Mouse (Mus musculus) heart, postnatal 0 days (tissue): ENCODE data around the gene Hcn2. TPM values are rescaled to one million over a fixed set of nuclear protein-coding genes. Genes with fewer than 3 reads are reported as not detected.

Experiments used
- ATAC-seq: fragments of 200-750 bp; cut with Nextera tagmentation; 2 replicates; pipeline ENCODE4 v1.8.0; 2017; ENCODE audit warnings: low read depth, moderate number of reproducible peaks, moderate library complexity; ENCODE audit not compliant: insufficient read depth
- DNase-seq: peaks from one replicate; pipeline ENCODE4 v3.0.0-alpha.2; 2016; ENCODE audit warnings: low spot score
- H3K27ac ChIP-seq: fragments of 300-500 bp; sonication (generic); 2 replicates; pipeline ENCODE4 v1.5.1; 2014; ENCODE audit warnings: low read depth, mild to moderate bottlenecking
- H3K27me3 ChIP-seq: fragments of 300-500 bp; sonication (generic); 2 replicates; pipeline ENCODE4 v1.6.1; 2014; ENCODE audit warnings: low read length, mixed read lengths; ENCODE audit not compliant: control insufficient read depth, insufficient read depth
- H3K36me3 ChIP-seq: fragments of 300-500 bp; sonication (generic); replicated peaks from 2 replicates; pipeline ENCODE4 v1.6.1; 2014; ENCODE audit warnings: low read length, mixed read lengths; ENCODE audit not compliant: control insufficient read depth, insufficient read depth
- H3K4me1 ChIP-seq: fragments of 300-500 bp; sonication (generic); 2 replicates; pipeline ENCODE4 v1.6.1; 2014; ENCODE audit warnings: antibody characterized with exemption; ENCODE audit not compliant: control insufficient read depth, insufficient read depth
- H3K4me2 ChIP-seq: fragments of 300-500 bp; sonication (generic); 2 replicates; pipeline ENCODE4 v1.6.1; 2014; ENCODE audit warnings: low read depth, mild to moderate bottlenecking, low read length, moderate library complexity
- H3K4me3 ChIP-seq: fragments of 300-500 bp; sonication (generic); 2 replicates; pipeline ENCODE4 v1.5.1; 2014; ENCODE audit warnings: low read depth, low read length
- H3K9ac ChIP-seq: fragments of 300-500 bp; sonication (generic); replicated peaks from 2 replicates; pipeline ENCODE4 v1.6.1; 2014; ENCODE audit warnings: low read depth, low read length, mixed read lengths
- H3K9me3 ChIP-seq: fragments of 300-500 bp; sonication (generic); replicated peaks from 2 replicates; pipeline ENCODE4 v1.6.1; 2016; ENCODE audit warnings: low read length; ENCODE audit not compliant: control insufficient read depth
- CTCF ChIP-seq: IDR thresholded peaks from 2 replicates; pipeline ENCODE4 v1.5.1; 2016; ENCODE audit warnings: antibody characterized with exemption, control low read depth, low read depth
- EP300 ChIP-seq: IDR thresholded peaks from 2 replicates; pipeline ENCODE4 v1.6.1; 2016; ENCODE audit warnings: antibody characterized with exemption, low read depth
- WGBS: fragments of 180-500 bp; shearing (Covaris S2); extraction: QIAGEN DNeasy Blood & Tissue Kit; methylation state at CpG from one replicate; pipeline ENCODE4 v1.1.7; 2014; 5-methylcytosine and 5-hydroxymethylcytosine counted together
- polyA plus RNA-seq: library from polyadenylated mRNA; unstranded; fragments of >200 nt; fragmentation: Nextera tagmentation; extraction: Ambion mirVana; gene quantifications from 2 replicates; pipeline ENCODE4 v1.2.1, GENCODE M21; 2015
- total RNA-seq: library from RNA; depleted of rRNA; stranded (reverse); fragments of >200 nt; gene quantifications from 2 replicates; pipeline ENCODE4 v1.2.3, GENCODE M21; 2014; ENCODE audit warnings: low replicate concordance

Gene Hcn2
- total and polyA plus RNA-seq, 2 experiments from 2014 or later = 0.45 to 3.5 TPM

DNA sequence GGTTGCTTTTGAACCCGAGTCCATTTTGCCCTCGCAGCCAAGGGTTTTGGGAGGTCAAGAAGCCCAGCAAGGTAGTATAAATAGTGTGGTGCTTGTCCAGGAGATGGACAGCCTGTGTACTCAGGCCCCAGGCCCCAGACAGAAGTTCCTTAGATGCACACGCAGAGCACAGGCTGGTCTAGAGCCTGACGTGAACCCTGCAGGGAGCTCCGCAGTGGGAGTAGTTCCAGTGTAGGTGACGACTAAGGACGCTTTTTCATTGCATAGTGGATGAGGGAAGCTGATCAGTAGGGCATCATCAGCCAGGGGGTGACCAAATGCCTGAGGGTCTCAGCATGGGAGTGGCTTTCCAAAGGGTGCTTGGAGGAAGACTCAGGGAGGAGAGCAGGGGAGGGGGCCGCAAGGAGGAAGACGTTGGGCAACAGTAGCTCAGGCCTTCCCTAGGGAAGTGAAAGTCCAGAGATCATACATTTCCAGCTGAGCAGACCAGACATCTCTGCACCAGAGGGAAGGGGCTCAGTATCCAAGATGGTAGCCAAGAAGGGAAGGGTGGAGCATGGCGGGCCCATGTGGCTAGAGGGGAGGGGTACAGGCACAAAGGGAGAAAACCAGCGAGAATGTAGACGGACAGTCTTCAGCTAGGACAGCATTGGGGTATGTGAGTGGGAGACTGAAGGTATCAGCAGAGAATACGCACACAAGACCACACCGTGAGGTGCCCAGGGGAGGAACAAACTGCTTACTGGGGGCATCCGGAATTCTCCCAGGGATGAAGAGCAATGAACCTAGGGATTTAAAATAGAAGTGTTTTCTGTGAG is 46.2 kb upstream of the Hcn2 start:
- H3K27ac ChIP-seq = peak overlapping the region; percentile 89; the same call in 1 of the 2 replicates
- no peak for DNase-seq
- WGBS = 37% methylated on average over 15 of the region's 15 CpGs
- H3K4me3 ChIP-seq = peak overlapping the region; percentile 94
- no peak for TF ChIP-seq EP300
- ATAC-seq = no peak; the same call in 1 of the 2 replicates
- H3K4me2 ChIP-seq = peak overlapping the region; percentile 79
- no peaks in the 10 kb centered on the region for H3K27me3 ChIP-seq
- H3K9me3 ChIP-seq = no peaks in the 10 kb centered on the region
- 0 out of 2 replicates have a peak, but pooled peaks cover 9% of the 10 kb centered on the region for H3K4me1 ChIP-seq
- peak overlapping the region; percentile 64; the same call in 1 of the 2 replicates for H3K9ac ChIP-seq
- H3K36me3 ChIP-seq = 0 out of 2 replicates have a peak, but pooled peaks cover 6% of the 10 kb centered on the region

DNA sequence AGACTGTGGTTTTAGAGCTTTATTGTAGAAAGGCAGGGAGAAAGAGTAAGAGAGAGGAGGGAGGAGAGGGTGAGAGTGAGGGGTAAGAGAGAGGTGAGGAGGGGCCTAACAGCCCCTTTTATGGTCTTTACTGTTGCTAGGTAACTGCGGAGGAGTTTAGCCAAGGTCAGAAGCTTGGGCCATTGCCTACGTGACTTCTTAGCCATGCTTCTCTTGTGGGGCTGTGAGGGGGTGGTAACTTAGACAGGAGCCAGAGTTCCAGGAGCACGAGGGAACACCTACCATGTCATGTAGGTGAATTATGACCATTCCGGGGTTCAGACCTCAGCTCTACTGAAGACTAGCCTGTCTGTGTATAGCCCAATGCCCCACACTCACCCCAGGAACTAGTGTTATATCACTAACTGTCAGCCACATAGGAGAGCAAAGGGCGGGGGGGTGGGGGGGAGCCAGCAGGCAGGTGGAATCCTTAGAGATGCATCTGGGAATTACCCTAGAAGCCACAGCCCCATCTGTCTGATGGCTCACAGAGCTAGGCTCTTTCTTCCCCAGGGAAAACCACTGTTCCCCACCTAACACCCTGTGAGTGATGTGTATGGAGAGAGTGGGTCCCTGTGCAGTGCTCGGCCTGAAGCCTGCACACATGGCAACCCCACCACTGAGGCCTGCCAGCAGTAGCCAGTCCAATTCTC is 44.9 kb upstream of the Hcn2 start:
- ATAC-seq (no peak), DNase-seq (no peak)
- Histone ChIP-seq H3K9ac (no peak overlapping the region), H3K36me3 (0 out of 2 replicates have a peak, but pooled peaks cover 6% of the 10 kb centered on the region), H3K27ac (no peak overlapping the region), H3K9me3 (no peaks in the 10 kb centered on the region), H3K4me3 (no peak overlapping the region), H3K27me3 (no peaks in the 10 kb centered on the region), H3K4me2 (no peak overlapping the region), H3K4me1 (0 out of 2 replicates have a peak, but pooled peaks cover 9% of the 10 kb centered on the region)
- WGBS = 81% methylated on average over 6 of the region's 6 CpGs
- TF ChIP-seq EP300 (no peak), CTCF (no peak)

DNA sequence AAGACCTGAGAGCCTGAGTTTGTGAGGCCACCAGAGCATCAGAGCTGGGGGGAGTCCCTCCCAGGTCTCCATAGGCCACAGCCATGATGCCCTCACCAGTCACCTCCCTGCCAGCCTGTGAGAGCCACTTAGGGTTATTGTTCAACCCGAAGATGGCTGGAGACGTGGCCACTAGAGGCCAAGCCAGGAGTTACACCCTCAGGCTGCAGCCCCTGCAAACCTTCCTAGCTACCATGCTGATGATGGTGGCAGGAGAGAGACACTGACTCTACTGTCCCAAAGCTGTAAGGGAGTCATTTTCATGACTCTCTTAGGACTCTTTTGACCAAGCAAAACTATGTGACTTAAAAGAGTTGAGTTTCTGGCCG is 44.4 kb upstream of the Hcn2 start:
- no peaks in the 10 kb centered on the region for H3K27me3 ChIP-seq
- TF ChIP-seq EP300 = no peak
- H3K4me1 ChIP-seq = 0 out of 2 replicates have a peak, but pooled peaks cover 9% of the 10 kb centered on the region
- no peak overlapping the region for H3K27ac ChIP-seq
- H3K36me3 ChIP-seq = 0 out of 2 replicates have a peak, but pooled peaks cover 6% of the 10 kb centered on the region
- 70% methylated on average over 3 of the region's 3 CpGs for WGBS
- no peak for DNase-seq
- ATAC-seq = no peak
- H3K4me3 ChIP-seq = no peak overlapping the region
- H3K9ac ChIP-seq = no peak overlapping the region
- H3K4me2 ChIP-seq = no peak overlapping the region
- H3K9me3 ChIP-seq = no peaks in the 10 kb centered on the region

DNA sequence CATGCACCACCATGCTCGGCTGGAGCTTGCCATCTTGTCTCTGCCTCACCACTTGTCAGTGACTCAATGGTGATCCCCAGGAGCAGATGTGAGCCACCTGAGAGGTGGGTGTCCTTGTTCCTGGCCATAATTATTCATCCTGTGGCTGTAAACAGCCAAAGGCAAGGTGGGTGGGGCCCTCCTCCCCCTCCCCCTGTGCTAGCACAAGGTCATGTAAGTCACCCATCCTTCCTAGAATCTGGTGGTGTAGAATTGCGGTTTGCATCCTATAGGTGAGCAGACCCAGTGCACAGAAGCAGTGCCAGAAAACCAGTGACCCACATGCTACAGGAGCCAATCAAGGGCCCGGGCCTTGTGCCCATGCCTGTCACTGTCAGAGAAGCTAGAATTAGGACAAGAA is 43.4 kb upstream of the Hcn2 start:
- Histone ChIP-seq H3K4me3 (no peak overlapping the region), H3K27me3 (no peaks in the 10 kb centered on the region), H3K9ac (no peak overlapping the region), H3K27ac (no peak overlapping the region), H3K36me3 (0 out of 2 replicates have a peak, but pooled peaks cover 6% of the 10 kb centered on the region), H3K4me2 (no peak overlapping the region), H3K4me1 (0 out of 2 replicates have a peak, but pooled peaks cover 9% of the 10 kb centered on the region), H3K9me3 (no peaks in the 10 kb centered on the region)
- WGBS = 91% methylated on average over 3 of the region's 3 CpGs
- DNase-seq (no peak), ATAC-seq (no peak)
- no peak for TF ChIP-seq EP300
- no peak for TF ChIP-seq CTCF

DNA sequence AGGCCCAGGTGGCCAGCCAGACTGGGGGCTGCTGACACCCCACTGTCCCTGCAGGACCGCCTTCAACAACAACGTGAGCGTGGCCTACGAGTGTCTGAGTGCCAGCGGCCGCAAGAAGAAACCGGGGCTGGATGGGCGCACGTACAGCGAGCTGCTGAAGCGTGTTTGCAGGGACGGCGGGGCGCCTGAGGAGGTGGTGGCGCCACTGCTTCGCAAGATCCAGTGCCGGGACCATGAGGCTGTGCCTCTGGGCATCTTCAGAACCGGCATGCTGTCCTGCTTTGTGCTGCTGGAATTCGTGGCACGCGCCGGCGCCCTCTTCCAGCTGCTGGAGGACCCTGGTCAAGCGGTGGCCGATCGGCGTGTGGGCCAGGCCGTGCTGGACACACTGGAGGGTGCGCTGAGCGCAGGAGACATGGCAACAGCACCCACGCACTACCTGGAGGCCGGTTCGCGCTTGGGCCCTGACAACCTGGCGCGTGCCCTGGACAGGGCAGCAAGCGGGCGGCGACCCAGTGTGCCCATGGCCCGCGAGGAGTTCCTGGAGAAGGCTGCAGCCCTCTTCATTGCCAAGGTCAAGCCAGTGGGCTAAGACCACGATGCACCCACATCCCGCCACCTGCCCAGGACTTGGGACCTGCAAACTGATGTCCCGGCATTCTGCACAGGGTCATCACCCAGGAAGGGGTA is 40.9 kb upstream of the Hcn2 start:
- Histone ChIP-seq H3K36me3 (0 out of 2 replicates have a peak, but pooled peaks cover 6% of the 10 kb centered on the region), H3K4me3 (no peak overlapping the region), H3K9me3 (no peaks in the 10 kb centered on the region), H3K4me2 (no peak overlapping the region), H3K9ac (no peak overlapping the region), H3K27ac (no peak overlapping the region), H3K4me1 (0 out of 2 replicates have a peak, but pooled peaks cover 2% of the 10 kb centered on the region), H3K27me3 (no peaks in the 10 kb centered on the region)
- no peak for TF ChIP-seq CTCF
- TF ChIP-seq EP300 = no peak
- no peak for DNase-seq
- 0 out of 2 replicates have a peak, but pooled peaks have one; percentile 4 for ATAC-seq
- WGBS = 49% methylated on average over 43 of the region's 44 CpGs
